Mouse (Mus musculus): Measurements from ENCODE around the gene Serpinf2. TPM values are rescaled to one million over a fixed set of nuclear protein-coding genes. Genes with fewer than 3 reads are reported as not detected.

Gene Serpinf2
- total RNA-seq (2014; fragmentation: Nextera tagmentation) (not detected in 2 replicates), total RNA-seq (2017) (0.33 and 0.41 TPM in 2 replicates), polyA plus RNA-seq (2012) (0.03 TPM in 1 of 2 replicates, not detected in the other)

- no peak for TF ChIP-seq CTCF (IDR thresholded peaks at IDR 0.05; ENCODE audit: low read depth, low read length)
- no peak for TF ChIP-seq TAL1 (conservative IDR thresholded peaks at IDR 0.05; ENCODE audit: low read depth, low read length)
- no peak for TF ChIP-seq GATA2 (IDR thresholded peaks at IDR 0.05; ENCODE audit: borderline replicate concordance, low read depth, low read length)
- TF ChIP-seq GATA1 (IDR thresholded peaks at IDR 0.05; ENCODE audit: borderline replicate concordance, low read length): no peak
- TF ChIP-seq POLR2AphosphoS5 (IDR thresholded peaks at IDR 0.05; ENCODE audit: insufficient replicate concordance, low read depth, low read length): no peak
- H3K9me3 ChIP-seq (replicated peaks): peaks cover 6% of the 10 kb centered on the region
- H3K4me1 ChIP-seq (ENCODE audit: insufficient read depth, low read depth, low read length): peaks cover 2% of the 10 kb centered on the region; the same call in 1 of the 2 replicates
- H3K27me3 ChIP-seq (ENCODE audit: insufficient read depth, low read length): peaks cover 14% of the 10 kb centered on the region; the same call in 1 of the 2 replicates
- ATAC-seq (ENCODE audit: extremely low read depth, insufficient number of reproducible peaks, low FRiP score, poor library complexity, severe bottlenecking) (no peak), DNase-seq (ENCODE audit: low spot score) (no peak)
- H3K36me3 ChIP-seq (replicated peaks): peaks cover 48% of the 10 kb centered on the region
- H3K4me3 ChIP-seq (ENCODE audit: low read depth, low read length): no peak within 1 kb of the TSS
Observed at GRCm38 (mm10) chr11:75439363-75439762, at the start of gene Serpinf2. TSS of gene Serpinf2 (minus strand) at chr11:75439591.

GRCm38 (mm10) chr11:75487496-75487895 is 48.1 kb upstream of the Serpinf2 start:
- H3K9me3 ChIP-seq (replicated peaks): no peaks in the 10 kb centered on the region
- peak overlapping the region; percentile 91 for H3K4me3 ChIP-seq (ENCODE audit: low read depth, low read length)
- no peaks in the 10 kb centered on the region for H3K27me3 ChIP-seq (ENCODE audit: insufficient read depth, low read length)
- H3K36me3 ChIP-seq (replicated peaks): peaks cover 49% of the 10 kb centered on the region
- DNase-seq (ENCODE audit: low spot score) (no peak), ATAC-seq (ENCODE audit: extremely low read depth, insufficient number of reproducible peaks, low FRiP score, poor library complexity, severe bottlenecking) (no peak)
- TF ChIP-seq POLR2AphosphoS5 (IDR thresholded peaks at IDR 0.05; ENCODE audit: insufficient replicate concordance, low read depth, low read length): no peak
- no peak for TF ChIP-seq GATA1 (IDR thresholded peaks at IDR 0.05; ENCODE audit: borderline replicate concordance, low read length)
- H3K4me1 ChIP-seq (ENCODE audit: insufficient read depth, low read depth, low read length): peaks cover 31% of the 10 kb centered on the region

DNA sequence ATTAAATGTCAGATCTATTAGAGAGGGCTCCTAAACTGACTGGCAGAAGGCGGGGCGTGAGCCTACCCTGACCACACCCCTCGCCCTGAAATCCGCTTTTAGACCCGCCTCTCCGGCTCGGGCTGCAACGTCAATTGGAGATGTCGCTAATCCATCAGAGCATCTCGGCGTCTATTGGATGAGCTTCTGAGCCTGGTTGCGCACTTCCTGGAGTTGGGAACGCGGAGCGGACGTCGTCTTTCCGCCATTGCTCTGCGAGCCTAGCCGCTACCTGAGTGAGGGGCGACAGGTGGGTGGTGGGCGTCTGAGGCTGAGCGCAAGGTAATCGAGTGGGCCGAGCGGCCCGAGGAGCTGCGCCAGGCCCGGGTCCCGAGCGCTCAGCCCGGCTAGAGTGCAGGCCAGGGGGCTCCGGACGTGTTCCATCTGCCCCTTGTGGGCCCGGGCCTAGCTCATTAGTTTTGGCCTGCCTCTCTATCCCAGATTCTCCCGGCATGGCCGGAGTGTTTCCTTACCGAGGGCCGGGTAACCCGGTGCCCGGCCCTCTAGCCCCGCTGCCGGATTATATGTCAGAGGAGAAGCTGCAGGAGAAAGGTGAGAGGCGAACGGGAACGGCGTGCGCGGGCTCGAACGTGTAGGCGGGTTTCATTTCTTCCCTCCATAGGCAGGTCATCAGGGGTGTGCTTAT is 47.4 kb upstream of the Serpinf2 start, which contains the start of gene Prpf8:
Prpf8 (plus strand) TSS at position 216 of the 685 bp plus-strand sequence.
- ATAC-seq (ENCODE audit: extremely low read depth, insufficient number of reproducible peaks, low FRiP score, poor library complexity, severe bottlenecking) (peak; percentile 100), DNase-seq (ENCODE audit: low spot score) (peak; percentile 91)
- Histone ChIP-seq H3K4me1 (ENCODE audit: insufficient read depth, low read depth, low read length) (peaks cover 31% of the 10 kb centered on the region), H3K9me3 (replicated peaks) (no peaks in the 10 kb centered on the region), H3K36me3 (replicated peaks) (peaks cover 42% of the 10 kb centered on the region), H3K4me3 (ENCODE audit: low read depth, low read length) (peak within 1 kb of the TSS; percentile 91), H3K27me3 (ENCODE audit: insufficient read depth, low read length) (no peaks in the 10 kb centered on the region)
- TF ChIP-seq TAL1 (conservative IDR thresholded peaks at IDR 0.05; ENCODE audit: low read depth, low read length): no peak
- TF ChIP-seq GATA2 (IDR thresholded peaks at IDR 0.05; ENCODE audit: borderline replicate concordance, low read depth, low read length): no peak
- no peak for TF ChIP-seq POLR2AphosphoS5 (IDR thresholded peaks at IDR 0.05; ENCODE audit: insufficient replicate concordance, low read depth, low read length)
- no peak for TF ChIP-seq CTCF (IDR thresholded peaks at IDR 0.05; ENCODE audit: low read depth, low read length)
- no peak for TF ChIP-seq GATA1 (IDR thresholded peaks at IDR 0.05; ENCODE audit: borderline replicate concordance, low read length)

DNA sequence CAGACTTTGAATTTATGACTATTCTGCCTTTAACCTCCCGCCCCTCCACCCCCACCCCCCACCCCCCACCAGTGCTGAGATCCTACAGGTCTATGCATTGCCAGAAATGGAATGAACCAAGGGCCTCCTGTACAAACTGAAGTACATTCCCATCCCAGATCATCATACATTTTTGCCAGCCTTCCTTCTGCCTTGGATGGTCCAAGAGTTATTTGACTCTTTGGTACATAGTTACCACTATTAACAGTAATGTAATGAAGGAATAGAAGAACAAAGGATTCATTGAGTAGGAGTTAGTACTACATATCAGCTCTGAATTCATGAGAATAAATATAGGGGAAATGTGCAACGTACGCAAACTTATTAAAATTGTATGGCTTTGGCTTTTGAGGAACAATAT is 46.8 kb upstream of the Serpinf2 start:
- no peak for TF ChIP-seq GATA1 (IDR thresholded peaks at IDR 0.05; ENCODE audit: borderline replicate concordance, low read length)
- TF ChIP-seq TAL1 (conservative IDR thresholded peaks at IDR 0.05; ENCODE audit: low read depth, low read length): no peak
- TF ChIP-seq GATA2 (IDR thresholded peaks at IDR 0.05; ENCODE audit: borderline replicate concordance, low read depth, low read length): no peak
- TF ChIP-seq CTCF (IDR thresholded peaks at IDR 0.05; ENCODE audit: low read depth, low read length): no peak
- no peak for TF ChIP-seq POLR2AphosphoS5 (IDR thresholded peaks at IDR 0.05; ENCODE audit: insufficient replicate concordance, low read depth, low read length)
- H3K4me3 ChIP-seq (ENCODE audit: low read depth, low read length): peak overlapping the region; percentile 91; the same call in 1 of the 2 replicates

DNA sequence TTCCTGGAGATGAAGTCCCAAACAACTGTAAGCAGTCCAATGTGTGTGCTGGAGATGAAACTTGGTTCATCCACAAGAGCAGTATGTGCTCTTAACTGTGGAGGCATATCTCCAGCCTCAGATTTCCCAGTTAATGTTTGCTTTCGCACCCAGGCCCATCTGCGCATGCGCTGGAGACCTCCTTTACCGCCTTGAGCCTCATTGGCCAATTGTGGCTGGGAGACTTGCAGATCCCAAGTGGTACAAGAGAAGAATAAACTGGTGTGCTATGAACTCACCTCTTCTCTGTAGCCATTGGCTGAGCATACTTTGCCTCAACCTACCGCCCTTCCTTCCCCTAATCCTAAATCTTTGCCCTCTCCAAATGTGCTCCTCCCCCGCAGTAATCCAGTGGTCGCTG is 34.0 kb upstream of the Serpinf2 start:
- no peak for TF ChIP-seq GATA1 (IDR thresholded peaks at IDR 0.05; ENCODE audit: borderline replicate concordance, low read length)
- no peak for TF ChIP-seq CTCF (IDR thresholded peaks at IDR 0.05; ENCODE audit: low read depth, low read length)
- TF ChIP-seq POLR2AphosphoS5 (IDR thresholded peaks at IDR 0.05; ENCODE audit: insufficient replicate concordance, low read depth, low read length): no peak
- TF ChIP-seq TAL1 (conservative IDR thresholded peaks at IDR 0.05; ENCODE audit: low read depth, low read length): no peak
- TF ChIP-seq GATA2 (IDR thresholded peaks at IDR 0.05; ENCODE audit: borderline replicate concordance, low read depth, low read length): no peak
- Histone ChIP-seq H3K4me3 (ENCODE audit: low read depth, low read length) (no peak overlapping the region), H3K9me3 (replicated peaks) (no peaks in the 10 kb centered on the region), H3K27me3 (ENCODE audit: insufficient read depth, low read length) (peaks cover 17% of the 10 kb centered on the region), H3K4me1 (ENCODE audit: insufficient read depth, low read depth, low read length) (peaks cover 13% of the 10 kb centered on the region), H3K36me3 (replicated peaks) (no peaks in the 10 kb centered on the region)
- DNase-seq (ENCODE audit: low spot score) (no peak), ATAC-seq (ENCODE audit: extremely low read depth, insufficient number of reproducible peaks, low FRiP score, poor library complexity, severe bottlenecking) (no peak)

More for the DNA sequence above, 46.8 kb upstream of the Serpinf2 start:
- Histone ChIP-seq H3K27me3 (ENCODE audit: insufficient read depth, low read length) (no peaks in the 10 kb centered on the region), H3K36me3 (replicated peaks) (peaks cover 36% of the 10 kb centered on the region), H3K4me1 (ENCODE audit: insufficient read depth, low read depth, low read length) (peaks cover 31% of the 10 kb centered on the region), H3K9me3 (replicated peaks) (no peaks in the 10 kb centered on the region)
- ATAC-seq (ENCODE audit: extremely low read depth, insufficient number of reproducible peaks, low FRiP score, poor library complexity, severe bottlenecking) (no peak), DNase-seq (ENCODE audit: low spot score) (no peak)

DNA sequence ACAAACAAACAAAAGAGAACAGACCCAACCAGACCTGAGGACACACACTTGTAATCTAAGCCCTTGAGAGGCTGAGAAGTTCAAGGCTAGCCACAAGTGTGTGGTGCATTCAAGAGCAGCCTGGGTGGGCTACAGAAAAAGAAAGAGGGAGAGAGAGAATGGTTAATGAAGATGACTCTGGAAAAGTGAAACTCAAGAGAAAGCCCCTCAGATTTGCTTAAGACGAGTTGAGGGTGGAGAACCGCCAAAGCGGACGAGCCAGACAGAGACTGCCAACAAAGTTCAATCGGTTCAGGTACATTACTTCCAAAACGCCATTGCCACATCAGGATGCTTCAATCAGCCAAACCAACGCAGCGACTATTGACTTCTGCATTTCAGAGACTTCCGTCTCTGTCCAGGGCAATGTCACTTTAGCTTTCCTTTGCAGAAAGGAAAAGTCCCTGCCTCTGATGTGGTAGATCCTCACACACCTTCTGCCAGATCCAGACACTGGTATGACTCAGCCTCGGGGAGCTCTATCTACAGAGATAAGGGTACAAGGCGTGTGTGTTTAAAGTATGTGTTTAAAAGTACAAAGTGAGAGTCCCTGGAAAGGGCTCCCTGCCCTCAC is 33.2 kb upstream of the Serpinf2 start:
- TF ChIP-seq GATA1 (IDR thresholded peaks at IDR 0.05; ENCODE audit: borderline replicate concordance, low read length) (no peak), POLR2AphosphoS5 (IDR thresholded peaks at IDR 0.05; ENCODE audit: insufficient replicate concordance, low read depth, low read length) (no peak), TAL1 (conservative IDR thresholded peaks at IDR 0.05; ENCODE audit: low read depth, low read length) (no peak), GATA2 (IDR thresholded peaks at IDR 0.05; ENCODE audit: borderline replicate concordance, low read depth, low read length) (no peak), CTCF (IDR thresholded peaks at IDR 0.05; ENCODE audit: low read depth, low read length) (no peak)
- ATAC-seq (ENCODE audit: extremely low read depth, insufficient number of reproducible peaks, low FRiP score, poor library complexity, severe bottlenecking) (no peak), DNase-seq (ENCODE audit: low spot score) (no peak)
- peaks cover 13% of the 10 kb centered on the region for H3K4me1 ChIP-seq (ENCODE audit: insufficient read depth, low read depth, low read length)
- no peaks in the 10 kb centered on the region for H3K36me3 ChIP-seq (replicated peaks)
- H3K9me3 ChIP-seq (replicated peaks): no peaks in the 10 kb centered on the region
- no peak overlapping the region for H3K4me3 ChIP-seq (ENCODE audit: low read depth, low read length)
- H3K27me3 ChIP-seq (ENCODE audit: insufficient read depth, low read length): peaks cover 21% of the 10 kb centered on the region
